Mouse (Mus musculus): ENCODE measurements around the gene Smcr8. TPM values are rescaled to one million over a fixed set of nuclear protein-coding genes. Genes with fewer than 3 reads are reported as not detected.
"Not testable (repeated sequence)": the region's sequence is repeated elsewhere in the genome, so short reads cannot be mapped to it uniquely, and the experiment has no call there.

The Smcr8 gene
- polyA plus RNA-seq, 1 experiment from 2014 or later = 7.9 TPM

- H3K4me2 ChIP-seq (ENCODE audit: low read length) = no peak overlapping the region
- DNase-seq (ENCODE audit: low spot score) (no peak), ATAC-seq (no peak)
- WGBS = 82% methylated on average over 4 of the region's 4 CpGs
- no peaks in the 10 kb centered on the region for H3K4me1 ChIP-seq (ENCODE audit: control insufficient read depth, insufficient read depth, low read length)
- no peak overlapping the region for H3K4me3 ChIP-seq (ENCODE audit: low read depth, low read length)
- H3K27me3 ChIP-seq (replicated peaks; ENCODE audit: control insufficient read depth, insufficient read depth, low read length) = no peaks in the 10 kb centered on the region
- no peak overlapping the region for H3K9ac ChIP-seq (ENCODE audit: low read length)
- peaks cover 12% of the 10 kb centered on the region; the same call in 1 of the 2 replicates for H3K36me3 ChIP-seq (ENCODE audit: control insufficient read depth, insufficient read depth, low read length)
- H3K9me3 ChIP-seq (replicated peaks; ENCODE audit: control insufficient read depth, low read length) = no peaks in the 10 kb centered on the region
- no peak overlapping the region for H3K27ac ChIP-seq (ENCODE audit: low read depth, low read length)
Measured at GRCm38 (mm10) chr11:60799977-60800376, 22.7 kb downstream of the Smcr8 start.

GRCm38 (mm10) chr11:60800892-60801291 is 23.6 kb downstream of the Smcr8 start:
- no peaks in the 10 kb centered on the region for H3K4me1 ChIP-seq (ENCODE audit: control insufficient read depth, insufficient read depth, low read length)
- no peak overlapping the region for H3K4me3 ChIP-seq (ENCODE audit: low read depth, low read length)
- H3K4me2 ChIP-seq (ENCODE audit: low read length) = no peak overlapping the region
- 86% methylated on average over 1 of the region's 1 CpGs for WGBS
- ATAC-seq (no peak), DNase-seq (ENCODE audit: low spot score) (no peak)
- H3K9me3 ChIP-seq (replicated peaks; ENCODE audit: control insufficient read depth, low read length) = no peaks in the 10 kb centered on the region
- H3K27ac ChIP-seq (ENCODE audit: low read depth, low read length) = no peak overlapping the region
- H3K36me3 ChIP-seq (ENCODE audit: control insufficient read depth, insufficient read depth, low read length) = peaks cover 12% of the 10 kb centered on the region; the same call in 1 of the 2 replicates
- H3K27me3 ChIP-seq (replicated peaks; ENCODE audit: control insufficient read depth, insufficient read depth, low read length) = no peaks in the 10 kb centered on the region
- no peak overlapping the region for H3K9ac ChIP-seq (ENCODE audit: low read length)

- no peak overlapping the region for H3K4me2 ChIP-seq (ENCODE audit: low read length)
- no peak overlapping the region for H3K9ac ChIP-seq (ENCODE audit: low read length)
- no peak for ATAC-seq
- H3K4me3 ChIP-seq (ENCODE audit: low read depth, low read length) = no peak overlapping the region
- H3K27ac ChIP-seq (ENCODE audit: low read depth, low read length) = no peak overlapping the region
- no peaks in the 10 kb centered on the region for H3K36me3 ChIP-seq (ENCODE audit: control insufficient read depth, insufficient read depth, low read length)
- WGBS = 81% methylated on average over 4 of the region's 4 CpGs
- peak; percentile 52 for DNase-seq (ENCODE audit: low spot score)
- peaks cover 7% of the 10 kb centered on the region for H3K4me1 ChIP-seq (ENCODE audit: control insufficient read depth, insufficient read depth, low read length)
- H3K9me3 ChIP-seq (replicated peaks; ENCODE audit: control insufficient read depth, low read length) = no peaks in the 10 kb centered on the region
- H3K27me3 ChIP-seq (replicated peaks; ENCODE audit: control insufficient read depth, insufficient read depth, low read length) = no peaks in the 10 kb centered on the region
Measured at GRCm38 (mm10) chr11:60808286-60809070, 31.2 kb downstream of the Smcr8 start.

GRCm38 (mm10) chr11:60809546-60809945 is 32.2 kb downstream of the Smcr8 start:
- Histone ChIP-seq H3K36me3 (ENCODE audit: control insufficient read depth, insufficient read depth, low read length) (no peaks in the 10 kb centered on the region), H3K4me3 (ENCODE audit: low read depth, low read length) (no peak overlapping the region), H3K9ac (ENCODE audit: low read length) (no peak overlapping the region), H3K27ac (ENCODE audit: low read depth, low read length) (no peak overlapping the region), H3K4me2 (ENCODE audit: low read length) (peak overlapping the region; percentile 75), H3K9me3 (replicated peaks; ENCODE audit: control insufficient read depth, low read length) (no peaks in the 10 kb centered on the region), H3K27me3 (replicated peaks; ENCODE audit: control insufficient read depth, insufficient read depth, low read length) (no peaks in the 10 kb centered on the region), H3K4me1 (ENCODE audit: control insufficient read depth, insufficient read depth, low read length) (peaks cover 7% of the 10 kb centered on the region)
- ATAC-seq (no peak), DNase-seq (ENCODE audit: low spot score) (no peak)
- WGBS = 42% methylated on average over 1 of the region's 1 CpGs

GRCm38 (mm10) chr11:60810046-60810965 is 33.0 kb downstream of the Smcr8 start:
- H3K4me3 ChIP-seq (ENCODE audit: low read depth, low read length) = peak overlapping the region; percentile 41
- peak overlapping the region; percentile 75 for H3K4me2 ChIP-seq (ENCODE audit: low read length)
- H3K4me1 ChIP-seq (ENCODE audit: control insufficient read depth, insufficient read depth, low read length) = peaks cover 7% of the 10 kb centered on the region
- H3K36me3 ChIP-seq (ENCODE audit: control insufficient read depth, insufficient read depth, low read length) = no peaks in the 10 kb centered on the region
- peak overlapping the region; percentile 47 for H3K9ac ChIP-seq (ENCODE audit: low read length)
- 16% methylated on average over 14 of the region's 14 CpGs for WGBS
- DNase-seq (ENCODE audit: low spot score) = no peak
- H3K27ac ChIP-seq (ENCODE audit: low read depth, low read length) = no peak overlapping the region
- ATAC-seq = no peak
- H3K27me3 ChIP-seq (replicated peaks; ENCODE audit: control insufficient read depth, insufficient read depth, low read length) = no peaks in the 10 kb centered on the region
- no peaks in the 10 kb centered on the region for H3K9me3 ChIP-seq (replicated peaks; ENCODE audit: control insufficient read depth, low read length)

- WGBS = 0% methylated on average over 29 of the region's 29 CpGs
- peak overlapping the region; percentile 47 for H3K9ac ChIP-seq (ENCODE audit: low read length)
Measured at GRCm38 (mm10) chr11:60811054-60811460, 33.7 kb downstream of the Smcr8 start.

GRCm38 (mm10) chr11:60811618-60812017 is 34.3 kb downstream of the Smcr8 start, which contains the start of gene Shmt1:
Gene Shmt1, minus strand, starts transcription at chr11:60811718.
- Histone ChIP-seq H3K9ac (ENCODE audit: low read length) (peak within 1 kb of the TSS; percentile 47), H3K4me3 (ENCODE audit: low read depth, low read length) (peak within 1 kb of the TSS; percentile 41), H3K4me2 (ENCODE audit: low read length) (peak within 1 kb of the TSS; percentile 75)
- not testable (repeated sequence) for H3K27me3 ChIP-seq (replicated peaks; ENCODE audit: control insufficient read depth, insufficient read depth, low read length); H3K27ac ChIP-seq (ENCODE audit: low read depth, low read length); ATAC-seq; H3K9me3 ChIP-seq (replicated peaks; ENCODE audit: control insufficient read depth, low read length); DNase-seq (ENCODE audit: low spot score); H3K36me3 ChIP-seq (ENCODE audit: control insufficient read depth, insufficient read depth, low read length); H3K4me1 ChIP-seq (ENCODE audit: control insufficient read depth, insufficient read depth, low read length)
- 29% methylated on average over 6 of the region's 6 CpGs for WGBS

More at GRCm38 (mm10) chr11:60811054-60811460, 33.7 kb downstream of the Smcr8 start:
- peak overlapping the region; percentile 75 for H3K4me2 ChIP-seq (ENCODE audit: low read length)
- no peaks in the 10 kb centered on the region for H3K27me3 ChIP-seq (replicated peaks; ENCODE audit: control insufficient read depth, insufficient read depth, low read length)
- no peak overlapping the region for H3K27ac ChIP-seq (ENCODE audit: low read depth, low read length)
- DNase-seq (ENCODE audit: low spot score) (peak; percentile 94), ATAC-seq (peak; percentile 100)
- H3K36me3 ChIP-seq (ENCODE audit: control insufficient read depth, insufficient read depth, low read length) = no peaks in the 10 kb centered on the region
- H3K9me3 ChIP-seq (replicated peaks; ENCODE audit: control insufficient read depth, low read length) = no peaks in the 10 kb centered on the region
- H3K4me1 ChIP-seq (ENCODE audit: control insufficient read depth, insufficient read depth, low read length) = peaks cover 7% of the 10 kb centered on the region
- peak overlapping the region; percentile 41 for H3K4me3 ChIP-seq (ENCODE audit: low read depth, low read length)

- Histone ChIP-seq H3K27ac (ENCODE audit: low read depth, low read length) (no peak overlapping the region), H3K9ac (ENCODE audit: low read length) (no peak overlapping the region), H3K9me3 (replicated peaks; ENCODE audit: control insufficient read depth, low read length) (no peaks in the 10 kb centered on the region), H3K4me2 (ENCODE audit: low read length) (no peak overlapping the region), H3K4me3 (ENCODE audit: low read depth, low read length) (no peak overlapping the region), H3K4me1 (ENCODE audit: control insufficient read depth, insufficient read depth, low read length) (no peaks in the 10 kb centered on the region), H3K36me3 (ENCODE audit: control insufficient read depth, insufficient read depth, low read length) (no peaks in the 10 kb centered on the region), H3K27me3 (replicated peaks; ENCODE audit: control insufficient read depth, insufficient read depth, low read length) (no peaks in the 10 kb centered on the region)
- 77% methylated on average over 5 of the region's 5 CpGs for WGBS
- DNase-seq (ENCODE audit: low spot score) = no peak
- ATAC-seq = no peak
Measured at GRCm38 (mm10) chr11:60816398-60816797, 39.1 kb downstream of the Smcr8 start.
